Mouse (Mus musculus): ENCODE data around the gene Gm29427. TPM values are rescaled to one million over a fixed set of nuclear protein-coding genes. Genes with fewer than 3 reads are reported as not detected.

The Gm29427 gene
- total RNA-seq (2018; cell fraction: chromatin; rRNA removed): under 1 TPM in 1 of 26 experiments, not detected in 25; 0.45 TPM
- total RNA-seq (2018; cell fraction: cytosol; rRNA removed): under 1 TPM in 1 of 26 experiments, not detected in 25; 0.05 TPM
- not detected for total RNA-seq (2018; cell fraction: nucleus; rRNA removed)
- polyA plus RNA-seq (2018): 0.13 TPM in 1 of 3 replicates, not detected in the others

- H3K27ac ChIP-seq: peak within 1 kb of the TSS; percentile 70
- under 1% methylated on average over 38 of the region's 38 CpGs for WGBS (ENCODE audit: missing documents)
These were observed at the start of gene Gm29427 for GRCm38 (mm10) chr1:130715561-130716217. TSS of gene Gm29427 (minus strand) at chr1:130715799.

DNA sequence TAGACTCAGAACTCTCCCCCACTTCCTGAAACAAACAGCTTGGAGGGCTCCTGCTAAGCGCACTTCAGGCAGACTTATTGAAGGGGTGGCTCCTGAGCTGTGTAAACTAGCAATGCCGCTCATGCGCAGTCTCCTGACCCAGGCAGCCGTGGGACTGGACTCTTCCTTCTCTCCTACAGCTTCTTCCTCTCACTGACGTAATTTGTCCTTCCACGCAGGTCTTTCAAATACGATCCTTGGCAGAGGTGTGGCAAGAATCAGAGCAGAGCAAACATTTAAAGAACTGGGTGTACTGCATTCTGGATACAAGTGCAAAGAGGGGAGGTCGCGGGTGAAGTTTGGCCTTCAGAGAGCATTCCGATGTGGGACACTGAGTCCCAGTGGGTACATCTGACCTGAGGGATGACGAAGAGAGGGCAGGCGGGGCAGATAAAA, 48.4 kb upstream of the Gm29427 start:
- WGBS (ENCODE audit: missing documents): 65% methylated on average over 12 of the region's 12 CpGs
- H3K36me3 ChIP-seq (ENCODE audit: inconsistent target): no peaks in the 10 kb centered on the region
- no peak overlapping the region for H3K4me3 ChIP-seq (ENCODE audit: inconsistent target)
- H3K79me2 ChIP-seq (ENCODE audit: inconsistent target): no peaks in the 10 kb centered on the region
- H3K27ac ChIP-seq: no peak overlapping the region

More at GRCm38 (mm10) chr1:130715561-130716217, at the start of gene Gm29427:
- peaks cover 32% of the 10 kb centered on the region for H3K79me2 ChIP-seq (ENCODE audit: inconsistent target)
- 0 out of 2 replicates have a peak, but pooled peaks cover 4% of the 10 kb centered on the region for H3K36me3 ChIP-seq (ENCODE audit: inconsistent target)
- H3K4me3 ChIP-seq (ENCODE audit: inconsistent target): peak within 1 kb of the TSS; percentile 95

- H3K27ac ChIP-seq: no peak overlapping the region
- H3K36me3 ChIP-seq (ENCODE audit: inconsistent target): no peaks in the 10 kb centered on the region
- no peaks in the 10 kb centered on the region for H3K79me2 ChIP-seq (ENCODE audit: inconsistent target)
- no peak overlapping the region for H3K4me3 ChIP-seq (ENCODE audit: inconsistent target)
- 92% methylated on average over 3 of the region's 3 CpGs for WGBS (ENCODE audit: missing documents)
These were observed 46.6 kb upstream of the Gm29427 start for GRCm38 (mm10) chr1:130762045-130762760.

GRCm38 (mm10) chr1:130761597-130761996, 46.0 kb upstream of the Gm29427 start:
- 80% methylated on average over 1 of the region's 1 CpGs for WGBS (ENCODE audit: missing documents)
- no peaks in the 10 kb centered on the region for H3K79me2 ChIP-seq (ENCODE audit: inconsistent target)
- no peak overlapping the region for H3K27ac ChIP-seq
- no peaks in the 10 kb centered on the region for H3K36me3 ChIP-seq (ENCODE audit: inconsistent target)
- H3K4me3 ChIP-seq (ENCODE audit: inconsistent target): no peak overlapping the region

- Histone ChIP-seq H3K36me3 (ENCODE audit: inconsistent target) (no peaks in the 10 kb centered on the region), H3K79me2 (ENCODE audit: inconsistent target) (no peaks in the 10 kb centered on the region), H3K27ac (no peak overlapping the region), H3K4me3 (ENCODE audit: inconsistent target) (no peak overlapping the region)
- 86% methylated on average over 9 of the region's 9 CpGs for WGBS (ENCODE audit: missing documents)
These were observed 44.1 kb upstream of the Gm29427 start for GRCm38 (mm10) chr1:130759689-130760088.

- no peak overlapping the region for H3K4me3 ChIP-seq (ENCODE audit: inconsistent target)
- no peaks in the 10 kb centered on the region for H3K36me3 ChIP-seq (ENCODE audit: inconsistent target)
- H3K79me2 ChIP-seq (ENCODE audit: inconsistent target): no peaks in the 10 kb centered on the region
- 91% methylated on average over 3 of the region's 3 CpGs for WGBS (ENCODE audit: missing documents)
- H3K27ac ChIP-seq: no peak overlapping the region
These were observed 31.2 kb upstream of the Gm29427 start for GRCm38 (mm10) chr1:130746819-130747218.

DNA sequence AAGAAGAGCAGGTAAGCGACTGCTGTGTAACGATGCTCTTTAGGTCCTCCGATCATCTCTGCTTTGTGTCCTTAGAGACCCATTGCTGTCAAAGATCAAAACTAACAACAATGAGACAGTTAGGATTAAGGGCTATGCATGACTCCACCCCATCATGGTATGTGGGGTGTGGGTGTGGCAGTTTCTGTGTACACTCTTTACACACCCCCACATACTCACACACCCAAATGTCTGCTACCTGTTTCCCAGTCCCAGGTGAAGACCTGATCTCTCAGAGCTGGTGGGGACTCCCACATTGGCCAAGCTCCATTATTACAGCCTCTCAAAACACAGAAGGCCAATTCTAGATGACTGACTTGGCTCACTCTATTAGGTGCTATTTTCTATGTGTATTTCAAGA, 30.0 kb upstream of the Gm29427 start:
- Histone ChIP-seq H3K4me3 (ENCODE audit: inconsistent target) (no peak overlapping the region), H3K27ac (no peak overlapping the region), H3K79me2 (ENCODE audit: inconsistent target) (no peaks in the 10 kb centered on the region), H3K36me3 (ENCODE audit: inconsistent target) (no peaks in the 10 kb centered on the region)
- WGBS (ENCODE audit: missing documents): 96% methylated on average over 3 of the region's 3 CpGs

DNA sequence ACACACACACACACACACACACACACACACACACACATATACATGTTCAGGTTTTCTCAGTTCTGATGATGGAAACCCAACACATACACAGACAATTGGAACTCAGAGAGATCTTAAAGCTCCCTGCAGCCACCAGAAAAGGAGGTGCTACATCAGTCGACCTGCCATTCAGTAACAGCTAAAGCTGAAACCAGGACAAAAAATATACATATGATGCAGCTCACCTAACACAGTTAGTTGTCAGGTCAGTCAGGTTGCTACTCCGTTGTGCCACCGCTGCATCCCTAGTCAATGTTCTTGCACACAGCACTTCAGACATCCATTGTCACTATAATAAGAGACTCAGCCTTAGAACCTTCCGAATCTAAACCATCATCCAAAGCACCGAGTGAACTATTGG, 29.4 kb upstream of the Gm29427 start:
- Histone ChIP-seq H3K27ac (no peak overlapping the region), H3K4me3 (ENCODE audit: inconsistent target) (no peak overlapping the region), H3K79me2 (ENCODE audit: inconsistent target) (no peaks in the 10 kb centered on the region), H3K36me3 (ENCODE audit: inconsistent target) (no peaks in the 10 kb centered on the region)
- WGBS (ENCODE audit: missing documents): 94% methylated on average over 5 of the region's 5 CpGs

- no peak overlapping the region for H3K4me3 ChIP-seq (ENCODE audit: inconsistent target)
- H3K27ac ChIP-seq: no peak overlapping the region
- WGBS (ENCODE audit: missing documents): 80% methylated on average over 2 of the region's 2 CpGs
- no peaks in the 10 kb centered on the region for H3K79me2 ChIP-seq (ENCODE audit: inconsistent target)
- no peaks in the 10 kb centered on the region for H3K36me3 ChIP-seq (ENCODE audit: inconsistent target)
These were observed 28.6 kb upstream of the Gm29427 start for GRCm38 (mm10) chr1:130744217-130744616.

DNA sequence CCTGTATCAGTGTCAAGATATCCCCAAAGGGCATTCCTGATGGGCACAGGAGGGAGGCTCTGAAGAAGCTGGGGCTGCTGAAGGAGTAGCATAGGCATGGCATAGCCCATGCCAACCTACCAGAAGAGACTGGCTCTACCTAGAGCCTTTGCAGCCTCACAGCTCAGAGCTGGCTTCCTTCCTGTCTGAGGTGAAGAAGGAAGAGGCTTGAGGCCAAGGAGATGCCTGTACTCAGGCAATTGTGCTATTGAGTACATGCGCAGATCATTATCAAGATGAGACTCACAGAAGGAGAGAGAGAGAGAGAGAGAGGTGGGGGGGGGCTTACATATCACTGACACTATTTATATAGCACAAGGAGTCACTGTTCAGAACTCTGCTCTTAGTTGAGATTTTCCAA, 28.2 kb upstream of the Gm29427 start:
- Histone ChIP-seq H3K4me3 (ENCODE audit: inconsistent target) (no peak overlapping the region), H3K79me2 (ENCODE audit: inconsistent target) (no peaks in the 10 kb centered on the region), H3K36me3 (ENCODE audit: inconsistent target) (no peaks in the 10 kb centered on the region), H3K27ac (no peak overlapping the region)
- 50% methylated on average over 1 of the region's 1 CpGs for WGBS (ENCODE audit: missing documents)

GRCm38 (mm10) chr1:130742201-130742600, 26.6 kb upstream of the Gm29427 start:
- no peak overlapping the region for H3K4me3 ChIP-seq (ENCODE audit: inconsistent target)
- no peaks in the 10 kb centered on the region for H3K36me3 ChIP-seq (ENCODE audit: inconsistent target)
- 93% methylated on average over 7 of the region's 7 CpGs for WGBS (ENCODE audit: missing documents)
- no peak overlapping the region for H3K27ac ChIP-seq
- no peaks in the 10 kb centered on the region for H3K79me2 ChIP-seq (ENCODE audit: inconsistent target)

DNA sequence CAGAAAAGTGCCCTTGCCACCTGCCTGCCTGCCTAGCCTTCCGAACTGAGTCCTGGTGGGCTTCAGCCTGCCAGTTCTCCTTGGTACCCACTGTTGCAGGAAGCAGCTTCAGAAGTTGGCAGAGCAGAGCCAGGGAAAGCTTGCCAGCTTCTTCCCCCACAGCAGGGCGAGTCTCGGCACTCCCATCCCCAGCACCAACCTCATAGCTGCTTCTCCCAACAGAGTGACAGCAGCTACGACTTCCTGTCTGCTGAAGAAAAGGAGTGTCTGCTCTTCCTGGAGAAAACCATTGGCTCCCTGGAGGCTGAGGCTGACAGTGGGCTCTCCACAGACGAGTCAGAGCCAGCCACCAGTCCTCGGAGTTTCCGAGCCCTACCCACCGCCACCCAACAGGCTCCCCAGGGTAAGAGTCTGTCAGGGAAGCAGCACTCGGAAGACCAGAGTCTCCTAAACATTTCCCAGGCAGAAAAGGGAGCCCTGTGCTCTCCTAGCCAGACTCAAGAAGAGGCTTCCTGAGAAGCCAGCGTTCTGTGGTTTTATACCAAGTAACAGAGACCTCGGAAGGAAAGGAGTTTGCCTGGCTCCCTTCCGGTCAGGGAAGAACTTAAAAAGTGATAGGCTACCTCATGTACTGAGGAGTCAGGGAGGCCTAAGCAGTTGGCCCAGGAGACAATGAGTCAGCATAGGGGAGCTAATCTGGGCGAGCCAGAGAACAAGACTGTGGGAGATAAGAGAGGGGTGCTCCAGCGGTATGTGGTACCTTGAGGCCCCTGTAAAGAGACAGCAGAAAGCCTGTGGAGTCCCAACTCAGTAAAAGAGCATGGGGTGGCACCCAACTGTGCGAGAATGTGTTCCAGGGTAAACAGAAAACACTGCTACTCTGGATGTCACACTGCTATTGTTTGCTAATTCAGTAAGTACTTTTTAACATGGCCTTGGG, 25.5 kb upstream of the Gm29427 start:
- 30% methylated on average over 15 of the region's 15 CpGs for WGBS (ENCODE audit: missing documents)
- no peaks in the 10 kb centered on the region for H3K36me3 ChIP-seq (ENCODE audit: inconsistent target)
- no peak overlapping the region for H3K27ac ChIP-seq

DNA sequence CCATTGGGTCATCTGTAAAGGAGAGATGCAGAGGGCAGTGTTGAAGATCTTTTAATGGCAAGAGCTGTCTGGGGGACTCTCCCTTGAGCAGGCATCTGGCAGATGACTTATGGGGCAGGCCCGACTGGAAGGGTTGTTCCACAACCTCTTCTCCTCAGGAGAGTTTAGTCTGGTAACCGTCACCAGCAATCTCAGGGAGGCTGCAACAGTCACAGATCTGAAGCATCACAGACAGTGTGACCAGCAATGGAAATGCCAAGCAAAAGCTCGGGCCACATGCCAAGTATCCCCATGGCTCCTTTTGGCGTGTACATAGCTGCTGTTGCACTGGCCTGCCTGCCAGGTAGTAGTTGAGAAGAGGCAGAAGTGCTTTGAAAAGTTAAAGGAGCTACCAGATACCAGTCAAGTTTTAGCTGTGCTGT, 24.6 kb upstream of the Gm29427 start:
- 90% methylated on average over 4 of the region's 4 CpGs for WGBS (ENCODE audit: missing documents)
- Histone ChIP-seq H3K36me3 (ENCODE audit: inconsistent target) (no peaks in the 10 kb centered on the region), H3K27ac (no peak overlapping the region), H3K79me2 (ENCODE audit: inconsistent target) (no peaks in the 10 kb centered on the region), H3K4me3 (ENCODE audit: inconsistent target) (no peak overlapping the region)

More for the DNA sequence above, 25.5 kb upstream of the Gm29427 start:
- no peaks in the 10 kb centered on the region for H3K79me2 ChIP-seq (ENCODE audit: inconsistent target)
- H3K4me3 ChIP-seq (ENCODE audit: inconsistent target): no peak overlapping the region

DNA sequence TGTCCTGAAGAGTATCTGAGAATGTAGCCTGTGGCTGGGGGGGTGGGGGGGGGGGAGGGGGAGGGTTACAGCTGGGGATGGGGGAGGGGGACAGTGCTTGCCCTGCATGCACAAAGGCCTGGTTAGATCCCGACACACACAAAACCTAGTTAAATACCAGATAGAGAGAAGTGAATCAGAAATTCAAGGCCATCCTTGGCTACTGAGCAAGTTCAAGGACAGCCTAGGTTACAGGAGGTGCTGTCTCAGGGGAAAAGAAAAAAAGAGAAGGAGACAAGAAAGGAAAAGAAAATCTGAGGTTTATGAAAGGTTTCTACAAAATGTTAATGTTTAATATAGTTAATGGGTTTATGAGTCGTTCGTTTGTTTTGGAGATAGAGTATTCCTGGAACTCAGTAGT, 24.0 kb upstream of the Gm29427 start:
- no peaks in the 10 kb centered on the region for H3K36me3 ChIP-seq (ENCODE audit: inconsistent target)
- H3K79me2 ChIP-seq (ENCODE audit: inconsistent target): no peaks in the 10 kb centered on the region
- no peak overlapping the region for H3K27ac ChIP-seq
- no peak overlapping the region for H3K4me3 ChIP-seq (ENCODE audit: inconsistent target)
- 83% methylated on average over 2 of the region's 3 CpGs for WGBS (ENCODE audit: missing documents)

All from macrophage (primary cell).